24 mouse cellular contexts compared by ENCODE assay signal in the genomic region with DNA sequence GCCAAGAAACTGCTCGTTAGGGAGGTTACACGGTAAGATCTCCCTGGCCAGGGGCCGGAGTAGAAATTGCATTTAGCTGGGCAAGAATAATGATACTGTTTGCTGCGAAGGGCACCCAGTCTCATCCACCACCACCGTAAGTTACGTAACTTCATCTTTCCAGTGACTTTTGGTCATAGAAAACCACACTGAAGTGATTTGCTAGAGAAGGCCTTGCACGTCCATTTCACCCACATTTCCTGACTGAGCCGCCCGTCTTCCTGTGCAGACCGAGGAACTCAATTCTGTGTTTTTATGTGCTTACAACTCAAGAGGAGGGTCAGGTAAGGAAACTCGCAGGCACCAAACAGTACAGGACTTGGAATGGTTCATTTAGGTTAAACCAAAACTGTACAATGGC.
"Had no signal": no experiment of that assay in that cellular context is flagged by ENCODE, and none has a peak within 500 bp of the region (broad histone marks: within the 10 kb centered on the region; RNA-seq: fewer than 3 reads in every experiment).

No protein-coding gene starts in this region.

- H3K9me3 ChIP-seq: heart, embryonic 12.5 days; hindbrain, embryonic 13.5 days; hindbrain, embryonic 15.5 days; limb, embryonic 10.5 days; limb, embryonic 12.5 days; liver, embryonic 13.5 days; liver, embryonic 15.5 days had no signal

- H3K36me3 ChIP-seq: liver, embryonic 13.5 days; liver, embryonic 15.5 days had no signal

- H3K27me3 ChIP-seq: heart, embryonic 12.5 days; hindbrain, embryonic 13.5 days; hindbrain, embryonic 15.5 days; limb, embryonic 12.5 days; liver, embryonic 13.5 days; liver, embryonic 15.5 days had no signal

- H3K27ac ChIP-seq: heart, adult 2 months; hindbrain, embryonic 13.5 days; hindbrain, embryonic 15.5 days; hindbrain, postnatal 0 days; layer of hippocampus, adult 2 months; left cerebral cortex, adult 2 months; limb, embryonic 10.5 days; limb, embryonic 12.5 days; liver, embryonic 13.5 days; liver, embryonic 15.5 days had no signal

- H3K4me2 ChIP-seq: heart, embryonic 12.5 days; hindbrain, embryonic 13.5 days; hindbrain, embryonic 15.5 days; limb, embryonic 12.5 days; liver, embryonic 11.5 days; liver, embryonic 13.5 days; liver, embryonic 15.5 days had no signal

- H3K4me1 ChIP-seq: hindbrain, embryonic 13.5 days; hindbrain, embryonic 15.5 days; limb, embryonic 10.5 days; limb, embryonic 12.5 days; liver, embryonic 13.5 days; liver, embryonic 15.5 days had no signal

- ATAC-seq: hindbrain, postnatal 0 days; intestine, embryonic 16.5 days; liver, postnatal 0 days had no signal

- H3K4me3 ChIP-seq: heart, adult 2 months; heart, embryonic 12.5 days; hindbrain, embryonic 13.5 days; hindbrain, embryonic 15.5 days; layer of hippocampus, adult 2 months; left cerebral cortex, adult 2 months; limb, embryonic 10.5 days; limb, embryonic 12.5 days; liver, embryonic 13.5 days; liver, embryonic 15.5 days had no signal

- H3K9ac ChIP-seq: heart, embryonic 12.5 days; hindbrain, embryonic 13.5 days; hindbrain, embryonic 15.5 days; limb, embryonic 12.5 days; liver, embryonic 13.5 days; liver, embryonic 15.5 days; liver, postnatal 0 days had no signal

- DNase-seq: gastrocnemius, postnatal 14 days; gastrocnemius, postnatal 36 days; heart, adult 2 months; heart, postnatal 10 days; heart, postnatal 4 days; kidney, adult 2 months; kidney, adult 9 months; kidney, postnatal 10 days; kidney, postnatal 25 days; kidney, postnatal 4 days; liver; liver, embryonic 13.5 days; liver, postnatal 0 days had no signal
